Mouse (Mus musculus) heart, postnatal 25 days (tissue): ENCODE measurements around the gene Hus1b. TPM values are rescaled to one million over a fixed set of nuclear protein-coding genes. Genes with fewer than 3 reads are reported as not detected.

Experiments
- DNase-seq: peaks from one replicate; pipeline ENCODE4 v3.0.0; 2022; ENCODE audit warnings: low spot score
- intact Hi-C: fragments of 180-260 bp; cut with DNase I; formaldehyde crosslinking; loops from one replicate; pipeline ENCODE4 v1.15.1; 2025
- total RNA-seq, 2 experiments: library from RNA; stranded (reverse); gene quantifications; 2 replicates each; pipeline ENCODE4 v1.2.3; 2021

Gene Hus1b
- total RNA-seq: not detected

GRCm38 (mm10) chr13:30947540-30947939 is at the start of gene Hus1b:
Gene Hus1b (minus strand): TSS chr13:30947759.
- DNase-seq: no peak
- intact Hi-C loops: no loop called here

DNA sequence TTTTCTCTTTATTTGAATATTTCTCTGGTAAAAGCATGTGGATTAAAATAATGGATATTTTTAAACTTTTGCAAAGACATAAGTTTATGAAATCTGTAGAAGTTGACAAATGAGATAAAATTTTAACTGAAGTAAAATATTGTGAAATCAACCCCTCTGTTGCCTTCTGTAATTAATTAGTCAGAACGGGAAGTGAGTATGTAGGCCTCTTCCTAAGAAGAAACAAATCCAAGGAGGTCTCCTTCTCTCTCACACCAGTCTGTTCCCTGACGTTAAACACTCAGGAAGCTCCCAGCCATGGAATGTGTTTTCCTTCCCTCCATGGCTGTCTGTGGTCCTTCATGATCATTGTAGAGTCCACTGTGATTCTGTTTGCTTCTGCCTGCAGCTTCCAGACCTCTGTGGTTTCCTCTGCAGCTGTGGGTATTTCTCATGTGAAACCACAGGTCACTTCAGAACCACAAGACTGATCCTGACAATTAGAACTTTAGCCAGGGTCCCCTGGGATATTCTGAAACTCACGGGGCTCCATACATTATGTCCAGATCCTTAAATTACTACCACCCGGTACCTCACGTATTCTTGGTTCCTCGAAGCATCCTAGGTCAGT is 46.8 kb upstream of the Hus1b start:
- intact Hi-C loops: loop anchor here (5.0 kb wide), 1 partner anchor 427 kb away; no protein-coding TSS in a partner anchor
- DNase-seq: no peak

DNA sequence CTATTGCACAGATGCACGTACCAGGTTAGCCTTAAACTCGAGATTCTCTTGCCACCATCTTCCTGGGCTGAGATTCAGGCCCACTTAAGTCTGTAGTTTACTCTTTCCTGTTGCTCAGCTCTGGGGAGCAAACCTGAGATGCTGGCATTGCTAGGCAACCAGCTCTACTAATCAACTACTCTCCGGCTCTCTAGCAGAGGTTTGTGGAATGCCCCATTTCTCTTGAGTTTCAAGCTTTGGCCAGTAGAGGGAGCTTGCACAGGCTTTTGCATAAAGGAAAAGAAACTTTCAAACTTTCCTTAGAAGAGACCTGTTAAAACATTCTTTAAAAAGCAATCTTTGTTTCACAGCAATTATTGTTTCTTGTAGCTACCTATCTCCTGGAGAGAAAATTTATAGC is 46.3 kb upstream of the Hus1b start:
- intact Hi-C loops: loop anchor here (5.0 kb wide), 1 partner anchor 427 kb away; no protein-coding TSS in a partner anchor
- no peak for DNase-seq

DNA sequence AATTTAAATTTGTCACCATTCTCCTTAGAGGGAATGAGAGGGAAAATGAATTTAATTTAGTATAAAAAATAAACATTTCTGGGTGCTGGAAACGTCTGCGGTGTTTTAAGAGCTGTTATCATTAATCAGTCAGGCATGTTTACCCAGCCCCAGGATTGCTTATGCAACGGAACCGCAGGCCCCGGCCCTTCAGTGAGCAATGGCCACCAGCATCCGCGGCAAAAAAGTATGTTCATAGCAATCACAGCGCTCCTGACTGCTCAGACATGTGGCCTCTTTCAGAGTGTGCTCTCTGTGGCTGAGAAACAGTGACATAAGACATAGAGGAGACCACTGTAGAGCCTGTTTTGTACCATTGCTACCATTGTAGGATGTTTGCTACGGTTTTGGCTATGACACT is 42.7 kb upstream of the Hus1b start:
- intact Hi-C loops: loop anchor here (5.0 kb wide), 1 partner anchor 423 kb away; no protein-coding TSS in a partner anchor
- DNase-seq: no peak

DNA sequence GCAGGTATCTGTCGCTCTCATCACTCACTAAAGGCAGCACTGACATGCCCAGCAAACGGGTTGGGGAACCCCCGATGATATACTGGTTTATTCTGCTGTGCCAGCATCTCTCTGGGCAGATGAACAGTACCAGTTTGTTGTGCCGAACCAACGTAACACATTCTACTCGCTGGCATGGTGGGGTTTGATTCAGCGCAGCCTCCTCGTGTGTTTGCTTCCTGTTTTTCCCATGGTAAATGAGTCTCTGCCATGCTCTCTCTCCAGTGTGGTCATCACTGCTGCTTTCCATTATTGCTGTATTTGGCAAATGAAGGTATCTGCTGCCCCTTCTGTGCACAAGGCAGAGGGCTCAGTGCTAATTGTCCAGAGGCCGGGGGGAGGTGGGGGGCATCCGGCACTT is 42.2 kb upstream of the Hus1b start:
- intact Hi-C loops: loop anchor here (5.0 kb wide), 2 partner anchors 422 to 628 kb away; no protein-coding TSS in a partner anchor

GRCm38 (mm10) chr13:30987686-30988085 is 40.1 kb upstream of the Hus1b start:
- no peak for DNase-seq
- intact Hi-C loops: loop anchor here (5.0 kb wide), 1 partner anchor 630 kb away; no protein-coding TSS in a partner anchor

More for the DNA sequence above, 42.2 kb upstream of the Hus1b start:
- no peak for DNase-seq

- DNase-seq: no peak
- intact Hi-C loops: loop anchor here (5.0 kb wide), 1 partner anchor 630 kb away; no protein-coding TSS in a partner anchor
Measured at GRCm38 (mm10) chr13:30986934-30987455, 39.4 kb upstream of the Hus1b start.

- peak; percentile 8 for DNase-seq
- intact Hi-C loops: loop anchor here (5.0 kb wide), 1 partner anchor 631 kb away; no protein-coding TSS in a partner anchor
Measured at GRCm38 (mm10) chr13:30985598-30986466, 38.3 kb upstream of the Hus1b start.

DNA sequence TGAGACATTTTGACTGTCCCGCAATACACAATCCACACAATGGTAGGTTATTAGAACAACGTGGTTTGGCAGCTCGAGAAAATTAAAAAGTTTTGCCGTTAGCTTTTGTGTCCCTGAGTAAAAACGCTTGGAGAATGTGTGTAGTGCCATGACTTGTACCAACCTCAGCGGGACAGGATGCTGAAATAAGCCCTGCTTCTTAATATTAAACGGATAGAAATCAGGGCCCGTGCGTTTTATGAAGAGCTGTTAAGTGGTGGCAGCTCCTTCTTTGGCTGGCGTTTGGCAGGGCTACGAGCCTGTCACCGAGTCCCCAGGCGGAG is 37.7 kb upstream of the Hus1b start:
- intact Hi-C loops: loop anchor here (5.0 kb wide), 1 partner anchor 632 kb away; no protein-coding TSS in a partner anchor
- no peak for DNase-seq

- intact Hi-C loops: loop anchor here (1.0 kb wide), 1 partner anchor 93 kb away; no protein-coding TSS in a partner anchor
- DNase-seq: no peak
Measured at GRCm38 (mm10) chr13:30981666-30982065, 34.1 kb upstream of the Hus1b start.

GRCm38 (mm10) chr13:30978224-30978623 is 30.7 kb upstream of the Hus1b start:
- intact Hi-C loops: loop anchor here (10.0 kb wide), 1 partner anchor 323 kb away; the partner anchor contains the start of gene Dusp22

GRCm38 (mm10) chr13:30976536-30977084 is 29.1 kb upstream of the Hus1b start:
- DNase-seq: no peak
- intact Hi-C loops: loop anchor here (10.0 kb wide), 1 partner anchor 322 kb away; the partner anchor contains the start of gene Dusp22

More at GRCm38 (mm10) chr13:30978224-30978623, 30.7 kb upstream of the Hus1b start:
- DNase-seq: no peak

- intact Hi-C loops: loop anchor here (10.0 kb wide), 1 partner anchor 319 kb away; the partner anchor contains the start of gene Dusp22
- no peak for DNase-seq
Measured at GRCm38 (mm10) chr13:30974247-30974630, 26.7 kb upstream of the Hus1b start.

- DNase-seq: peak; percentile 59
- intact Hi-C loops: loop anchor here (10.0 kb wide), 1 partner anchor 319 kb away; the partner anchor contains the start of gene Dusp22
Measured at GRCm38 (mm10) chr13:30973501-30974246, 26.1 kb upstream of the Hus1b start, which contains the start of the genes Exoc2 and Gm5447. Gene Exoc2 (minus strand): TSS chr13:30974093. Gene Gm5447 (plus strand): TSS chr13:30974204.

- intact Hi-C loops: loop anchor here (10.0 kb wide), 1 partner anchor 317 kb away; the partner anchor contains the start of gene Dusp22
- DNase-seq: no peak
Measured at GRCm38 (mm10) chr13:30972102-30972501, 24.5 kb upstream of the Hus1b start.

GRCm38 (mm10) chr13:30971047-30971446 is 23.5 kb upstream of the Hus1b start:
- intact Hi-C loops: loop anchor here (10.0 kb wide), 1 partner anchor 316 kb away; the partner anchor contains the start of gene Dusp22
- no peak for DNase-seq

DNA sequence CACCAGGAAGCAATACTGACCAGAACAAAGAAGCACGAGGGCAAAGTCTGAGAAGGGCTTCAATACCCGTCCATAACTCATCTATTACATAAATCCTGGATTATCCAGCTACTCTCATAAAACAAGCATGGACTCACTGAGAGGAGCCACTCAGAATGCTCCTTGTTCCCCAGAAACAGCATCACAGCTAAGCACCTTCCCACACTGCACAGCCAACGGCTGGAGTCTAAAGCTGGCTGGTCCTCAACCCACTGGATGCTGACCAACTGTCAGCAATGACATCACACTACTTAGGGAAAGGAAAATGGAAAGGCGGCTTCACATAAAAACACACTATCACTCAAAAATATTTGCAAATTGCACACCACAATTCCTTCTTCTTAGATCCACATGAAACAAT is 20.8 kb upstream of the Hus1b start:
- no peak for DNase-seq
- intact Hi-C loops: no loop called here

- intact Hi-C loops: no loop called here
- no peak for DNase-seq
Measured at GRCm38 (mm10) chr13:30966507-30966911, 18.9 kb upstream of the Hus1b start.

DNA sequence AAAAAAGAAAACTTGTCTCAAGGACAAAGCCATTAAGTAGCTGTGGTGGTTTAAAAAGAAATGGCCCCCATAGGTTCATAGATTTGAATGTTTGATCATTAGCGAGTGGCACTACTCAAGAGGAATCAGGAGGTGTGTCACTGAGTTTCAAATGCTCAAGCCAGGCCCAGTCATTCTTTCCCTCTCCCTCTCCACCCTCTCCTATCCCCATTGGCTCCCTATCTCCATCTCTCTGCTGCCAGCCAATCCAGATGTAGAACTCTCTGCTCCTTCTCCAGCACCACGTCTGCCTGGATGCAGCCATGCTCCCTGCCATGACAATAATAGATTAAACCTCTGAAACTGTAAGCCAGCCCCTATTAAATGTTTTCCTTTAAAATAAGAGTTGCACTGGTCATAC is 14.4 kb upstream of the Hus1b start:
- no peak for DNase-seq
- intact Hi-C loops: no loop called here
